Mouse (Mus musculus) forebrain, postnatal 0 days (tissue): ENCODE data around the gene Ano6. TPM values are rescaled to one million over a fixed set of nuclear protein-coding genes. Genes with fewer than 3 reads are reported as not detected.

Experiments used
- ATAC-seq: fragments of 200-750 bp; cut with Nextera tagmentation; 2 replicates; pipeline ENCODE4 v1.8.0; 2017; ENCODE audit warnings: mild to moderate bottlenecking, moderate library complexity
- DNase-seq: peaks from one replicate; pipeline ENCODE4 v3.0.0-alpha.2; 2015
- H3K27ac ChIP-seq: fragments of 300-500 bp; sonication (generic); 2 replicates; pipeline ENCODE4 v1.5.1; 2014; ENCODE audit warnings: low read depth, mild to moderate bottlenecking, antibody characterized with exemption, low read length, moderate library complexity, mixed read lengths
- H3K27me3 ChIP-seq: fragments of 300-500 bp; sonication (generic); 2 replicates; pipeline ENCODE4 v1.6.1; 2014; ENCODE audit warnings: mild to moderate bottlenecking, low read length, mixed read lengths; ENCODE audit not compliant: insufficient read depth
- H3K36me3 ChIP-seq: fragments of 300-500 bp; sonication (generic); 2 replicates; pipeline ENCODE4 v1.6.1; 2014; ENCODE audit warnings: mild to moderate bottlenecking, moderate library complexity; ENCODE audit not compliant: insufficient read depth
- H3K4me1 ChIP-seq: fragments of 300-500 bp; sonication (generic); 2 replicates; pipeline ENCODE4 v1.6.1; 2014; ENCODE audit warnings: antibody characterized with exemption; ENCODE audit not compliant: insufficient read depth
- H3K4me2 ChIP-seq: fragments of 300-500 bp; sonication (generic); 2 replicates; pipeline ENCODE4 v1.6.1; 2014; ENCODE audit warnings: low read depth, mild to moderate bottlenecking, moderate library complexity
- H3K4me3 ChIP-seq: fragments of 300-500 bp; sonication (generic); 2 replicates; pipeline ENCODE4 v1.5.1; 2014; ENCODE audit warnings: low read depth, low read length, mixed read lengths
- H3K9ac ChIP-seq: fragments of 300-500 bp; sonication (generic); 2 replicates; pipeline ENCODE4 v1.6.1; 2014; ENCODE audit warnings: mild to moderate bottlenecking
- H3K9me3 ChIP-seq: fragments of 300-500 bp; sonication (generic); 2 replicates; pipeline ENCODE4 v1.6.1; 2016; ENCODE audit warnings: low read length
- CTCF ChIP-seq: sonication (generic); IDR thresholded peaks from 2 replicates; pipeline ENCODE4 v1.5.1; 2016; ENCODE audit warnings: antibody characterized with exemption, control low read depth, low read depth
- WGBS: fragments of 180-500 bp; shearing (Covaris S2); extraction: QIAGEN DNeasy Blood & Tissue Kit; methylation state at CpG from one replicate; pipeline ENCODE4 v1.1.7; 2014; 5-methylcytosine and 5-hydroxymethylcytosine counted together
- polyA plus RNA-seq: library from polyadenylated mRNA; unstranded; fragments of >200 nt; fragmentation: Nextera tagmentation; extraction: Ambion mirVana; gene quantifications from 2 replicates; pipeline ENCODE4 v1.2.1, GENCODE M21; 2015
- total RNA-seq: library from RNA; depleted of rRNA; stranded (reverse); fragments of >200 nt; gene quantifications from 2 replicates; pipeline ENCODE4 v1.2.3, GENCODE M21; 2014

Gene Ano6
- total and polyA plus RNA-seq, 2 experiments from 2014 or later, result 17.2 to 32.6 TPM

DNA sequence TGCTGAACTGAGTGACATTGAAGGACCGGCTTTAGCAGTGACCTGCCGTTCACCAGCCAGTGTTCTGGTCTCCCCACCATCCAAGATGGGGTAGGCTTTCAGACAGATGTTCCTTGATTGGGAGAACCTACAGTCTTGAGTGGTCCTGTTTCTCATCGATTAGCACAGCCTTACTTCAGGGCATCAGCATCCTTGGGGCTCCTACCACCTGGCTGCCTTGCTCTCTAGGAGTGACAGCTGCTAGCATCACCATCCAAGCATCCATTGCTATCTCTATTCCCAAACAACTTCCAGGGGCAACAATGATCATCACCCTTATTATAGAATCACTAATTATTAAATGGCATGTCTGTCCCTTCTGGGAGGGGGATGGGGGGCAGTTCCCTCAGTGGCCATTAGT is 124.8 kb downstream of the Ano6 start:
- H3K27ac ChIP-seq, result no peak overlapping the region
- H3K4me2 ChIP-seq, result no peak overlapping the region
- no peak for TF ChIP-seq CTCF
- no peaks in the 10 kb centered on the region for H3K4me1 ChIP-seq
- peaks cover 11% of the 10 kb centered on the region for H3K36me3 ChIP-seq
- no peaks in the 10 kb centered on the region for H3K27me3 ChIP-seq
- 95% methylated on average over 3 of the region's 3 CpGs for WGBS
- ATAC-seq (no peak), DNase-seq (no peak)
- no peaks in the 10 kb centered on the region for H3K9me3 ChIP-seq
- H3K9ac ChIP-seq, result no peak overlapping the region
- no peak overlapping the region for H3K4me3 ChIP-seq

DNA sequence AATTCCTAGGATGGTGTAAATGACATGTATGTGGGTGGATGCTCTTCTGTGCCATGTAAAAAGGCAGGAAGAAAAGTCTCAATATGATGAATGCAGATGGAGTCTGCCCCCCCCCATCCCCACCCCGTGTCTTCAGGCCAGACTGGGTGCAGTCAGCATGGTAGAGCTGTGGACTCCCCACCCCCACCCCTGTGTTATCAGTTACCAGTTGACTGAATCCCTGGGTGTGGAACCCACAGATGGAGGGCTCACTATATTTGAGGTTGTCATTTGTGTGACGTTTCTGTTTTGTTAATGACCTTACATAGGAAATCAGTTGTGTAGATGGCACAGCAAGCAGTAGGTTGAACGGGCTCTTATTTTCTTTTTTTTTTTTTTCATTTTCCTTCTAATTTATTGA is 126.7 kb downstream of the Ano6 start:
- Histone ChIP-seq H3K4me2 (no peak overlapping the region), H3K27ac (no peak overlapping the region), H3K36me3 (peaks cover 11% of the 10 kb centered on the region), H3K27me3 (no peaks in the 10 kb centered on the region), H3K4me1 (no peaks in the 10 kb centered on the region), H3K9me3 (no peaks in the 10 kb centered on the region), H3K4me3 (no peak overlapping the region), H3K9ac (no peak overlapping the region)
- DNase-seq (no peak), ATAC-seq (no peak)
- WGBS, result 83% methylated on average over 3 of the region's 3 CpGs
- TF ChIP-seq CTCF, result no peak

DNA sequence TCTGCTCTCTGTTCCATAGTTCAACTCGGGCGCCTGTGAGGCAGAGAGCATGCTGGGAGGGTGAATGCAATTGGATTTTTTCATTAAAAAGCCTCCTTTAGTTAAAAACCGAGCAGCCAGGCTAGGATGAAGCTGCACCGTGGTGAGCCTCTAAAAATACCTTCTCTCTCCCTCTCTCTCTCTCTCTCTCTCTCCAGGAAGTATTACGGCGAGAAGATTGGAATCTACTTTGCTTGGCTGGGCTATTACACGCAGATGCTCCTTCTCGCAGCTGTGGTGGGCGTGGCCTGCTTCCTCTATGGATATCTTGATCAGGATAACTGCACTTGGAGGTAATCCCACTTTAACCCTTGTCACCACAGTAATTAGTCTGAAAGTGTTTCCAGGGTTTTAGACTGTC is 129.4 kb downstream of the Ano6 start:
- peak overlapping the region; percentile 72 for H3K27ac ChIP-seq
- 29% methylated on average over 9 of the region's 9 CpGs for WGBS
- no peak overlapping the region; the same call in 1 of the 2 replicates for H3K9ac ChIP-seq
- H3K4me2 ChIP-seq, result peak overlapping the region; percentile 25
- ATAC-seq (peak; percentile 87), DNase-seq (peak; percentile 78)
- H3K36me3 ChIP-seq, result peaks cover 11% of the 10 kb centered on the region
- no peaks in the 10 kb centered on the region for H3K4me1 ChIP-seq
- no peak for TF ChIP-seq CTCF
- no peaks in the 10 kb centered on the region for H3K9me3 ChIP-seq
- H3K27me3 ChIP-seq, result no peaks in the 10 kb centered on the region
- H3K4me3 ChIP-seq, result 0 out of 2 replicates have a peak overlapping the region, but pooled peaks have one; percentile 9

DNA sequence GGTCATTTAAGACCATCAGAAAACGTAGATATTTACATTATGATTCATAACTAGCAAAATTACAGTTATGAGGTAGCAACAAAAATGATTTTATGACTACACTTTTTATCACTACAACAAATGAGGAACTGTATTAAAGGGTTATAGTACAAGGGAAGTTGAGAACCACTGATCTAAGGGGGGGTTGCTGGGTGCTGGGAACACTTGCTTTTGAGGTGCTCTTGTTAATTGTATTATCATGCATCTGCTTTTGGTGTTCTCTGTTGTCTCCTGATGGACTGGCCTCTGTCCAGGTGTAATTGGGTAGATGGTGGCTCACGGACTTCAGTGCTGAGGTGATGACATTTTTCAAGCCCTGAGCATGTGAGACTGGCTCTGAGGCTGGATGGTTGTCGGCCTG is 130.4 kb downstream of the Ano6 start:
- ATAC-seq (no peak), DNase-seq (no peak)
- Histone ChIP-seq H3K4me1 (no peaks in the 10 kb centered on the region), H3K4me2 (no peak overlapping the region), H3K9me3 (no peaks in the 10 kb centered on the region), H3K4me3 (no peak overlapping the region), H3K36me3 (peaks cover 7% of the 10 kb centered on the region), H3K27me3 (no peaks in the 10 kb centered on the region), H3K9ac (no peak overlapping the region), H3K27ac (no peak overlapping the region)
- 89% methylated on average over 3 of the region's 3 CpGs for WGBS
- no peak for TF ChIP-seq CTCF

DNA sequence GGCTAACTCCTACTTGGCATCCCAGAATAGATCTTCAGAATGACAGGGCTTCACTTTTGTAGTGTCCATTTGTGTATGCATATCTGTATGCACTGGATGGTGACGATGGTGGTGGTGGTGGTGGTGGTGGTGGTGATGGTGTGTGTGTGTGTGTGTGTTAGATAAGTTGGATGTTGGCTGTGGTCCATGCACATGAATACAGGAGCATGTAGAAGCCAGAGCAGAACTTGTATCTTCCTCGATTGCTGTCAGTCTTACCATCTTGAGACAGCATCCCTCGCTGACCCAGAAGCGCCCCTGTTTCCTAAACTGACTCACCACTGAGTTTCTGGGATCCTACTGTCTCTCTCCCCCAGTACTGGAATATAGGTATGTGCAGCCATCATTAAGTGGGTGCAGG is 131.0 kb downstream of the Ano6 start:
- H3K9me3 ChIP-seq, result no peaks in the 10 kb centered on the region
- H3K4me1 ChIP-seq, result no peaks in the 10 kb centered on the region
- no peak overlapping the region for H3K9ac ChIP-seq
- 98% methylated on average over 4 of the region's 4 CpGs for WGBS
- no peak overlapping the region for H3K4me3 ChIP-seq
- no peak overlapping the region for H3K4me2 ChIP-seq
- H3K36me3 ChIP-seq, result peaks cover 2% of the 10 kb centered on the region; the same call in 1 of the 2 replicates
- H3K27me3 ChIP-seq, result no peaks in the 10 kb centered on the region
- ATAC-seq (no peak), DNase-seq (no peak)
- no peak for TF ChIP-seq CTCF
- no peak overlapping the region for H3K27ac ChIP-seq

DNA sequence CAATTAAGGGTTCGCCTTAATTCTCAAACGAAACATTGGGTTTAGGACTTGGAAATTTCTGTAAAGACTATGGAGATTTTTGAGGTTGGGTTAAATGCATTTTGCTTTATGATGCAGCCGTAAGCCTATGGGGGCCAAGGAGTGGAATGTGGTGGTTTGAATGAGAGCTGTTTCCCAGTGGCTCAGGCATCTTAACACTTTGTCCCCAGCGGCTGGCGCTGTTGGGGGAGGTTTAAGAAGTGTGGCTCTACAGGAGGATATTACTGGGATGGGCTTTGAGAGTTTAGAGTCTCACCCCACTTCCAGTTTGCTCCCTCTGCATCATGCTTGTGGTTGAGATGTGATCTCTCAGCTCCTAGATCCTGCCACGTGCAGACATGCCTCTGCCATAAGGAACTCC is 131.9 kb downstream of the Ano6 start:
- TF ChIP-seq CTCF, result no peak
- no peaks in the 10 kb centered on the region for H3K4me1 ChIP-seq
- DNase-seq (no peak), ATAC-seq (no peak)
- no peaks in the 10 kb centered on the region for H3K27me3 ChIP-seq
- H3K36me3 ChIP-seq, result no peaks in the 10 kb centered on the region; the same call in 1 of the 2 replicates
- WGBS, result 89% methylated on average over 6 of the region's 6 CpGs
- H3K9me3 ChIP-seq, result no peaks in the 10 kb centered on the region
- no peak overlapping the region for H3K4me3 ChIP-seq
- no peak overlapping the region for H3K27ac ChIP-seq
- no peak overlapping the region for H3K9ac ChIP-seq
- H3K4me2 ChIP-seq, result no peak overlapping the region

DNA sequence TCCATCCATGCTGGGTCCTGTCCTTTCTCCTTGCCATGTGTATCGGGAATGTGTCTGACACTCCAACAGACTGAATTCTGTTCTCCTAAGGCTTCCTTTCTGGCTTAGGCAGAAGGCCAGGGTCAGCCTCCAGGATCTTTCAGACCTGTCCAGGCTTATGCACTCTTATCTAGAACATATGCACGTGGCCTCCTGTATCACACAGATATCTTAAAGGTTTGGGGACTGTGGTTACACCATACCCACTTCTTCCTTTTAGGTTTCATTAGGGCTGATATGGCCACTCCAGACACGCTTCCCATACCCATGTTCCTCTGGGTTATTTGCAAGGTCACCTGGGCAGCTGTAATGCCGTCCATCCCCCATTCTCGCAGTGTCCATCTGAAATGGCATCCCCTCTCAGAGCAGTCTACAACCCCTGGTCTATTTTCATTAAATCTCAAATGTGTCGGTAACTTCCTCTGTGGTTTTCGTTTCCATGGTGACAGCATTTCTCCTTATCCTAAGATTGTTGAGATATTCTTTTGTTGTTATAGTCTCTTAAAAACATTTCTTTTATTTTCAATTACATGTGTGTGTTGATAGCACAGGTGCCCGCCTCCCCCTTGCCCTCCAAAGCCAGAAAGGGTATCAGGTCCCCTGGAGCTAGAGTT is 134.8 kb downstream of the Ano6 start:
- no peak overlapping the region for H3K27ac ChIP-seq
- H3K9me3 ChIP-seq, result no peaks in the 10 kb centered on the region
- ATAC-seq (no peak), DNase-seq (no peak)
- no peaks in the 10 kb centered on the region for H3K27me3 ChIP-seq
- no peak overlapping the region for H3K9ac ChIP-seq
- H3K4me3 ChIP-seq, result no peak overlapping the region
- no peak for TF ChIP-seq CTCF
- 81% methylated on average over 8 of the region's 8 CpGs for WGBS
- H3K4me1 ChIP-seq, result no peaks in the 10 kb centered on the region
- no peak overlapping the region for H3K4me2 ChIP-seq
- no peaks in the 10 kb centered on the region; the same call in 1 of the 2 replicates for H3K36me3 ChIP-seq
